Mouse (Mus musculus): ENCODE results near the gene Suco. TPM values are rescaled to one million over a fixed set of nuclear protein-coding genes. Genes with fewer than 3 reads are reported as not detected.

The Suco gene
- polyA plus RNA-seq, 1 experiment from 2014 or later: 32.3 TPM

GRCm38 (mm10) chr1:161766656-161767055 is 109.8 kb downstream of the Suco start:
- no peak overlapping the region for H3K4me2 ChIP-seq (ENCODE audit: low read depth, severe bottlenecking)
- WGBS: 37% methylated on average over 5 of the region's 5 CpGs
- DNase-seq (ENCODE audit: low spot score) (no peak), ATAC-seq (ENCODE audit: insufficient number of reproducible peaks, low FRiP score, low TSS enrichment, low read depth) (no peak)
- no peaks in the 10 kb centered on the region for H3K4me1 ChIP-seq (ENCODE audit: control insufficient read depth, insufficient read depth, low read length)
- no peaks in the 10 kb centered on the region for H3K9me3 ChIP-seq (ENCODE audit: control insufficient read depth, low read length)
- H3K9ac ChIP-seq (ENCODE audit: low read length): no peak overlapping the region
- H3K4me3 ChIP-seq (ENCODE audit: low read depth, low read length): no peak overlapping the region
- H3K27me3 ChIP-seq (ENCODE audit: control insufficient read depth, insufficient read depth, low read length): no peaks in the 10 kb centered on the region
- H3K36me3 ChIP-seq (ENCODE audit: control insufficient read depth, insufficient read depth, low read length): no peaks in the 10 kb centered on the region
- H3K27ac ChIP-seq (replicated peaks; ENCODE audit: low read depth, low read length): no peak overlapping the region

Other genes with a start within 250 kb of the Suco start
- gene Fasl, start 88.2 kb downstream of the Suco start, polyA plus RNA-seq (2014; fragmentation: Nextera tagmentation; extraction: Ambion mirVana): not detected in 2 replicates
- 46.6 and 49.8 TPM in 2 replicates for gene Pigc, start 92.5 kb upstream of the Suco start, polyA plus RNA-seq (2014; fragmentation: Nextera tagmentation; extraction: Ambion mirVana)
- gene 4930558K02Rik, start 103.0 kb upstream of the Suco start, polyA plus RNA-seq (2014; fragmentation: Nextera tagmentation; extraction: Ambion mirVana): not detected in 2 replicates

Data from limb, embryonic 11.5 days (tissue).